Mouse (Mus musculus) layer of hippocampus, adult 9-11 months (tissue): ENCODE measurements at regions not wholly inside any gene's neighbourhood (a gene's known extent, or its start where the extent isn't known, plus 50 kb on each side); places are given as distances from the start of the nearest gene placed in this dataset.

Experiments
- DNase-seq: peaks from one replicate; pipeline ENCODE4 v3.0.0; 2022

- no peak for DNase-seq
Observed at GRCm38 (mm10) chr14:17234898-17235297, 415.9 kb upstream of the Rarb start.

GRCm38 (mm10) chr14:17211502-17211901 lies 392.5 kb upstream of the Rarb start:
- DNase-seq = no peak

GRCm38 (mm10) chr14:17205691-17206090 lies 386.7 kb upstream of the Rarb start:
- no peak for DNase-seq

- no peak for DNase-seq
Observed at GRCm38 (mm10) chr14:17203251-17204015, 384.5 kb upstream of the Rarb start.

GRCm38 (mm10) chr14:17192953-17193352 lies 374.0 kb upstream of the Rarb start:
- DNase-seq = no peak

GRCm38 (mm10) chr14:17173218-17173617 lies 354.3 kb upstream of the Rarb start:
- DNase-seq = no peak

- DNase-seq = no peak
Observed at GRCm38 (mm10) chr14:17172330-17173110, 353.6 kb upstream of the Rarb start.

GRCm38 (mm10) chr14:17171896-17172295 lies 352.9 kb upstream of the Rarb start:
- no peak for DNase-seq

- DNase-seq = peak; percentile 6
Observed at GRCm38 (mm10) chr14:17158324-17158723, 339.4 kb upstream of the Rarb start.

GRCm38 (mm10) chr14:17156402-17156954 lies 337.5 kb upstream of the Rarb start:
- DNase-seq = no peak

GRCm38 (mm10) chr14:17120679-17121078 lies 301.7 kb upstream of the Rarb start:
- no peak for DNase-seq

GRCm38 (mm10) chr14:17106668-17107067 lies 287.7 kb upstream of the Rarb start:
- DNase-seq = no peak

- DNase-seq = no peak
Observed at GRCm38 (mm10) chr14:17102486-17102885, 283.5 kb upstream of the Rarb start.

- DNase-seq = no peak
Observed at GRCm38 (mm10) chr14:17090573-17090937, 271.6 kb upstream of the Rarb start.

- DNase-seq = no peak
Observed at GRCm38 (mm10) chr14:17089640-17090572, 270.9 kb upstream of the Rarb start.

GRCm38 (mm10) chr14:17089089-17089634 lies 270.2 kb upstream of the Rarb start:
- DNase-seq = no peak

- DNase-seq = no peak
Observed at GRCm38 (mm10) chr14:17087828-17088227, 268.9 kb upstream of the Rarb start.

- no peak for DNase-seq
Observed at GRCm38 (mm10) chr14:17083907-17084306, 265.0 kb upstream of the Rarb start.

GRCm38 (mm10) chr14:17081904-17082303 lies 262.9 kb upstream of the Rarb start:
- no peak for DNase-seq

- DNase-seq = no peak
Observed at GRCm38 (mm10) chr14:17079513-17079912, 260.6 kb upstream of the Rarb start.

GRCm38 (mm10) chr14:17061358-17061757 lies 242.4 kb upstream of the Rarb start:
- DNase-seq = no peak

- no peak for DNase-seq
Observed at GRCm38 (mm10) chr14:17058438-17058837, 239.5 kb upstream of the Rarb start.

- DNase-seq = no peak
Observed at GRCm38 (mm10) chr14:17057355-17057754, 238.4 kb upstream of the Rarb start.
